Mouse (Mus musculus): ENCODE measurements at regions not wholly inside any gene's neighbourhood (a gene's known extent, or its start where the extent isn't known, plus 50 kb on each side); places are given as distances from the start of the nearest gene placed in this dataset.

GRCm38 (mm10) chr14:65476699-65477098 is 118.5 kb downstream of the Zfp395 start:
- ChIA-PET POLR2A (no interaction called here), CTCF (no interaction called here)
- in situ Hi-C loops (cut with MboI; ENCODE audit: low pct_unique_long_range_greater_than_20kb) = no loop called here
- H3K27me3 ChIP-seq = peaks cover 8% of the 10 kb centered on the region
- ATAC-seq = no peak
- no peak for TF ChIP-seq CTCF (IDR thresholded peaks at IDR 0.05)
- DNase-seq (ENCODE audit: low read depth, low spot score) = no peak

GRCm38 (mm10) chr14:65479744-65480143 is 121.6 kb downstream of the Zfp395 start:
- ATAC-seq (no peak), DNase-seq (ENCODE audit: low read depth, low spot score) (no peak)
- no peak for TF ChIP-seq CTCF (IDR thresholded peaks at IDR 0.05)
- in situ Hi-C loops (cut with MboI; ENCODE audit: low pct_unique_long_range_greater_than_20kb) = no loop called here
- POLR2A ChIA-PET = no interaction called here
- CTCF ChIA-PET = interaction anchor here (1.1 kb wide), 1 partner anchor 10 kb away, joined by 3 read pairs; no protein-coding TSS in a partner anchor
- peaks cover 15% of the 10 kb centered on the region for H3K27me3 ChIP-seq

GRCm38 (mm10) chr14:65480398-65480797 is 122.2 kb downstream of the Zfp395 start:
- no peak for ATAC-seq
- in situ Hi-C loops (cut with MboI; ENCODE audit: low pct_unique_long_range_greater_than_20kb) = no loop called here
- ChIA-PET POLR2A (no interaction called here), CTCF (interaction anchor here (1.1 kb wide), 1 partner anchor 9 kb away, joined by 3 read pairs; no protein-coding TSS in a partner anchor)
- H3K27me3 ChIP-seq = peaks cover 19% of the 10 kb centered on the region
- no peak for DNase-seq (ENCODE audit: low read depth, low spot score)
- no peak for TF ChIP-seq CTCF (IDR thresholded peaks at IDR 0.05)
